Comparison of ENCODE assay signal across 15 mouse cellular contexts in the genomic region with DNA sequence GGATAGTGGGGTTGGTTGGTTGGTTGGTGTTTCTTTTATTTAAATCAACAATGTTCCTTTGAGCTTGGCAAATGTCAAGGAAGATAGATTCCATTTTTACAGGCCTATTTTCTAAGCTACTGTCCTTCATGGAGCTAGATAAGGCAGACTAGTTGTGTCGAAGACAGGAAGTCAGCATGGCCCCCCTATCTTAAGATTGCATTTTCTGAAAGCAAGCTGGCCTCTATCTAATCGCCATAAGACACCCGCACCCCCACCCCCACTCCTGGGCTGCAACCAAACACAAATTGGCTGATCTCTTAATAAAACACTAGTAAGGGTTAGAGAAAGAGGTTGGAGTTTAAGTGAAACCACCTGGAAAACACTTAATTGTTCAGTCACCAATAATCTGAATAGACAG.
DNase-seq lines count a peak whose midpoint lies in the region; ATAC-seq and TF ChIP-seq lines count a peak whose summit lies in the region.
"Had no signal": no experiment of that assay in that cellular context is flagged by ENCODE, and none has a peak within 500 bp of the region (broad histone marks: within the 10 kb centered on the region; RNA-seq: fewer than 3 reads in every experiment).

No protein-coding gene starts in this region.

- H3K79me2 ChIP-seq in heart, adult 2 months (replicated peaks; ENCODE audit: control insufficient read depth, insufficient read depth, low read length) = no peaks in the 10 kb centered on the region

- no peak for TF ChIP-seq EP300 in heart, adult 2 months (IDR thresholded peaks at IDR 0.05; ENCODE audit: insufficient read depth, low read depth, low read length)
- TF ChIP-seq EP300 in liver, postnatal 0 days (IDR thresholded peaks at IDR 0.05; ENCODE audit: low read depth) = peak; percentile 85

- peaks cover 5% of the 10 kb centered on the region; the same call in 1 of the 2 replicates for H3K4me1 ChIP-seq in heart, embryonic 11.5 days (ENCODE audit: control insufficient read depth, insufficient read depth, low read length)
- H3K4me1 ChIP-seq in heart, adult 2 months (ENCODE audit: control insufficient read depth, insufficient read depth, low read length) = no peaks in the 10 kb centered on the region
- H3K4me1 ChIP-seq in intestine, embryonic 16.5 days (ENCODE audit: control insufficient read depth, insufficient read depth, low read length) = no peaks in the 10 kb centered on the region
- H3K4me1 ChIP-seq in liver, postnatal 0 days (ENCODE audit: insufficient read depth) = peaks cover 5% of the 10 kb centered on the region
- H3K4me1 ChIP-seq in thymus, adult 2 months (replicated peaks; ENCODE audit: control insufficient read depth, insufficient read depth, low read length) = no peaks in the 10 kb centered on the region
- H3K4me1 ChIP-seq: embryonic facial prominence, embryonic 15.5 days; hindbrain, embryonic 12.5 days; kidney, embryonic 15.5 days; limb, embryonic 15.5 days; megakaryocyte, embryonic 14.5 days had no signal

- ATAC-seq in heart, embryonic 11.5 days (replicated peaks; ENCODE audit: insufficient number of reproducible peaks, low FRiP score, low TSS enrichment) = 0 out of 2 replicates have a peak, but pooled peaks have one; percentile 55
- ATAC-seq in intestine, embryonic 16.5 days = 0 out of 2 replicates have a peak, but pooled peaks have one; percentile 48
- ATAC-seq in liver, postnatal 0 days = peak; percentile 89
- ATAC-seq: forebrain, embryonic 14.5 days; inflammation-experienced regulatory T-cells, adult 6 months had no signal

- intact Hi-C loops in heart, adult 2 months (cut with DNase I) = no loop called here
- intact Hi-C loops in gastrocnemius, postnatal 14 days (cut with DNase I; ENCODE audit: low total_unique reads) = no loop called here

- no peak overlapping the region for H3K4me3 ChIP-seq in heart, embryonic 11.5 days (ENCODE audit: low read depth, low read length)
- H3K4me3 ChIP-seq in heart, adult 2 months = no peak overlapping the region
- no peak overlapping the region for H3K4me3 ChIP-seq in intestine, embryonic 16.5 days (ENCODE audit: low read length)
- H3K4me3 ChIP-seq in liver, postnatal 0 days (ENCODE audit: low read depth, low read length) = no peak overlapping the region
- no peak overlapping the region for H3K4me3 ChIP-seq in thymus, adult 2 months (ENCODE audit: control insufficient read depth, insufficient read depth, low read length)
- H3K4me3 ChIP-seq: embryonic facial prominence, embryonic 15.5 days; hindbrain, embryonic 12.5 days; kidney, embryonic 15.5 days; limb, embryonic 15.5 days; megakaryocyte, embryonic 14.5 days had no signal

- no peak overlapping the region for H3K27ac ChIP-seq in heart, embryonic 11.5 days (ENCODE audit: low read depth, low read length)
- H3K27ac ChIP-seq in heart, adult 2 months = no peak overlapping the region
- no peak overlapping the region for H3K27ac ChIP-seq in intestine, embryonic 16.5 days (ENCODE audit: low read length)
- H3K27ac ChIP-seq in liver, postnatal 0 days (ENCODE audit: low read depth) = peak overlapping the region; percentile 18; the same call in 1 of the 2 replicates
- H3K27ac ChIP-seq in thymus, adult 2 months (ENCODE audit: control insufficient read depth, insufficient read depth, low read length) = no peak overlapping the region
- H3K27ac ChIP-seq: embryonic facial prominence, embryonic 15.5 days; hindbrain, embryonic 12.5 days; kidney, embryonic 15.5 days; limb, embryonic 15.5 days had no signal

- no peak for TF ChIP-seq POLR2A in heart, adult 2 months (IDR thresholded peaks at IDR 0.05; ENCODE audit: insufficient read depth, low read depth, low read length)
- TF ChIP-seq POLR2A in thymus, adult 2 months (IDR thresholded peaks at IDR 0.05; ENCODE audit: control insufficient read depth, extremely low read depth, insufficient read depth, low read length, poor library complexity) = no peak

- H3K9me3 ChIP-seq in heart, embryonic 11.5 days (replicated peaks; ENCODE audit: control insufficient read depth, low read length) = no peaks in the 10 kb centered on the region
- H3K9me3 ChIP-seq in intestine, embryonic 16.5 days (ENCODE audit: control insufficient read depth, low read length) = no peaks in the 10 kb centered on the region
- H3K9me3 ChIP-seq in liver, postnatal 0 days (ENCODE audit: low read length) = no peaks in the 10 kb centered on the region
- H3K9me3 ChIP-seq: embryonic facial prominence, embryonic 15.5 days; hindbrain, embryonic 12.5 days; kidney, embryonic 15.5 days; limb, embryonic 15.5 days had no signal

- no peak for TF ChIP-seq CTCF in heart, adult 2 months (IDR thresholded peaks at IDR 0.05)
- TF ChIP-seq CTCF in liver, postnatal 0 days (IDR thresholded peaks at IDR 0.05; ENCODE audit: low read depth) = no peak
- no peak for TF ChIP-seq CTCF in thymus, adult 2 months (IDR thresholded peaks at IDR 0.05; ENCODE audit: borderline replicate concordance, control insufficient read depth, extremely low read depth, insufficient read depth, low read length, poor library complexity)

- H3K36me3 ChIP-seq in heart, embryonic 11.5 days (ENCODE audit: control insufficient read depth, insufficient read depth, low read length) = no peaks in the 10 kb centered on the region
- H3K36me3 ChIP-seq in heart, adult 2 months (ENCODE audit: control insufficient read depth, insufficient read depth, low read length) = no peaks in the 10 kb centered on the region
- H3K36me3 ChIP-seq in intestine, embryonic 16.5 days (ENCODE audit: control insufficient read depth, insufficient read depth, low read length) = no peaks in the 10 kb centered on the region
- H3K36me3 ChIP-seq in liver, postnatal 0 days (replicated peaks; ENCODE audit: insufficient read depth, low read length) = no peaks in the 10 kb centered on the region
- no peaks in the 10 kb centered on the region for H3K36me3 ChIP-seq in thymus, adult 2 months (ENCODE audit: control insufficient read depth, insufficient read depth, low read length)
- H3K36me3 ChIP-seq: embryonic facial prominence, embryonic 15.5 days; hindbrain, embryonic 12.5 days; kidney, embryonic 15.5 days; limb, embryonic 15.5 days had no signal

- no peak overlapping the region for H3K9ac ChIP-seq in heart, embryonic 11.5 days (ENCODE audit: low read depth, low read length)
- H3K9ac ChIP-seq in heart, adult 2 months (ENCODE audit: low read depth, low read length) = no peak overlapping the region
- no peak overlapping the region for H3K9ac ChIP-seq in intestine, embryonic 16.5 days (ENCODE audit: low read depth, low read length)
- no peak overlapping the region for H3K9ac ChIP-seq in liver, postnatal 0 days (replicated peaks)
- H3K9ac ChIP-seq: embryonic facial prominence, embryonic 15.5 days; hindbrain, embryonic 12.5 days; kidney, embryonic 15.5 days; limb, embryonic 15.5 days had no signal

- DNase-seq in heart, adult 2 months = no peak
- DNase-seq in c-Kit-negative CD71-positive TER-119-positive erythroid progenitor cells, embryonic 14.5 days (ENCODE audit: low read depth, low spot score) = peak; percentile 31
- peak; percentile 44 for DNase-seq in liver, postnatal 0 days
- no peak for DNase-seq in gastrocnemius, postnatal 14 days
- DNase-seq in thymus, adult 2 months = no peak
- DNase-seq: cerebellum, postnatal 14 days had no signal

- 14% methylated on average over 3 of the region's 3 CpGs for WGBS in heart, embryonic 11.5 days (ENCODE audit: insufficient replicate concordance)
- 16% methylated on average over 3 of the region's 3 CpGs for WGBS in heart, adult 2 months
- 44% methylated on average over 3 of the region's 3 CpGs for WGBS in intestine, embryonic 16.5 days
- WGBS in liver, postnatal 0 days (ENCODE audit: insufficient replicate concordance) = 35% methylated on average over 3 of the region's 3 CpGs
- 70% methylated on average over 3 of the region's 3 CpGs for WGBS in thymus, adult 2 months

- no peaks in the 10 kb centered on the region for H3K27me3 ChIP-seq in heart, embryonic 11.5 days (ENCODE audit: control insufficient read depth, insufficient read depth, low read length)
- no peaks in the 10 kb centered on the region for H3K27me3 ChIP-seq in heart, adult 2 months (ENCODE audit: control insufficient read depth, insufficient read depth, low read length)
- H3K27me3 ChIP-seq in intestine, embryonic 16.5 days (replicated peaks; ENCODE audit: control insufficient read depth, insufficient read depth, low read length) = no peaks in the 10 kb centered on the region
- H3K27me3 ChIP-seq in liver, postnatal 0 days (ENCODE audit: insufficient read depth, low read length) = no peaks in the 10 kb centered on the region
- H3K27me3 ChIP-seq in thymus, adult 2 months (ENCODE audit: control insufficient read depth, insufficient read depth, low read length) = no peaks in the 10 kb centered on the region
- H3K27me3 ChIP-seq: embryonic facial prominence, embryonic 15.5 days; hindbrain, embryonic 12.5 days; kidney, embryonic 15.5 days; limb, embryonic 15.5 days; megakaryocyte, embryonic 14.5 days had no signal

- no peak overlapping the region for H3K4me2 ChIP-seq in heart, embryonic 11.5 days
- H3K4me2 ChIP-seq in intestine, embryonic 16.5 days (ENCODE audit: low read depth, low read length) = no peak overlapping the region
- H3K4me2 ChIP-seq in liver, postnatal 0 days (ENCODE audit: low read depth, low read length) = peak overlapping the region; percentile 15
- H3K4me2 ChIP-seq: embryonic facial prominence, embryonic 15.5 days; hindbrain, embryonic 12.5 days; kidney, embryonic 15.5 days; limb, embryonic 15.5 days had no signal

Comparison
In these comparisons a context has a peak if more than half of its experiments do, and no peak if none do; other contexts are left out.
1. DNase-seq: peak in c-Kit-negative CD71-positive TER-119-positive erythroid progenitor cells, embryonic 14.5 days (single experiment) and liver, postnatal 0 days (single experiment); none in heart, adult 2 months (0 of 2), gastrocnemius, postnatal 14 days (single experiment) and thymus, adult 2 months (single experiment).
2. Peak in every context shown above with its lines, with median percentiles within 50 percentile points of each other: ATAC-seq.